ENCODE assay signal across 11 mouse cellular contexts in the genomic region with DNA sequence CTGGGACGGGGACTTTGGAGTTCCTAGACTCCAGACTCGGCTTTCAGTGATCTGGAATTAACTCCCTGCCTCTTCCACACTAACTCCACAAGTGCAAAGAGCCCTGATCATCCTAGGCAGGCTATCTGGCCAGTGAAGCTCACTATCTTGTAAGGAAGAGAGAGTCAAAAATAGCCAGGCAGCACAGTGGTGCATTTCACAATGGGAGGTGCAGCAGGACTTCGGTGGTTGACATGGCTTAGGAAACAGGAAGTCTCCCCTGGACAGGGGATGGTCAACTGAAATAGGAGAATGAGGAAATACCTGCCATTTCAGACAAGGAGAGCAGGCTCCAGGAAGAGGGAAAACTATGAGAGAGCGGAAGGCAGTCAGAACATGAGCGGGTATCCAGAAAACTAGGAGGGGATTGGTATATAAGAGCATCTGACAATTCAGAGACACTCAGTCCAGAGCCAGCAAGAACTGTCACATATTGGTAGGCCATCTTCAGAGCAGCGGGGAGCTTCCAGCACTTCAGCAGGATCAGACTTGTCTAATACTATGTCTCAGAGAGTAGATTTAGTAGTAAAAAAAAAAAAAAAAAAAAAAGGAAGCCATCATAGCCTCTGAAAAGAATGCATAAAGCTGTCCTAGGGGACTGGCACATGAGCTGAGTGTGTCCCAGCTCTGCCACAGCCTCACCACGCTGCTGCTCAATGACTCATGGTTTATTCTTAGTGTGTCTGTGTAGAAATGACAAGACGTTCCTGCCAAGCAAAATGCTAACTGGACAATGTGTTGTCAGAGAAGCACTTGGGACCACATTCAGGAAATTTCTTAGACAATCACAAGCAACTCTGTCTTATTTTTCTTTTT.
DNase-seq lines count a peak whose midpoint lies in the region; ATAC-seq and TF ChIP-seq lines count a peak whose summit lies in the region.
"Had no signal": no experiment of that assay in that cellular context is flagged by ENCODE, and none has a peak within 500 bp of the region (broad histone marks: within the 10 kb centered on the region; RNA-seq: fewer than 3 reads in every experiment).

No protein-coding gene starts in this region.

- peaks cover 48% of the 10 kb centered on the region for H3K4me1 ChIP-seq in bone marrow macrophage, adult 2 months (ENCODE audit: control insufficient read depth, insufficient read depth, low read length)
- H3K4me1 ChIP-seq in heart, embryonic 10.5 days = peaks cover 7% of the 10 kb centered on the region
- H3K4me1 ChIP-seq in forebrain, embryonic 11.5 days (replicated peaks; ENCODE audit: control insufficient read depth, insufficient read depth, low read length) = no peaks in the 10 kb centered on the region
- H3K4me1 ChIP-seq: embryonic facial prominence, embryonic 12.5 days; midbrain, embryonic 15.5 days; stomach, embryonic 15.5 days had no signal

- no peaks in the 10 kb centered on the region for H3K36me3 ChIP-seq in heart, embryonic 10.5 days
- no peaks in the 10 kb centered on the region for H3K36me3 ChIP-seq in forebrain, embryonic 11.5 days (ENCODE audit: control insufficient read depth, insufficient read depth, low read length)
- H3K36me3 ChIP-seq: embryonic facial prominence, embryonic 12.5 days; midbrain, embryonic 15.5 days; stomach, embryonic 15.5 days had no signal

- H3K4me3 ChIP-seq in bone marrow macrophage, adult 2 months (ENCODE audit: insufficient read depth, low read length) = peak overlapping the region; percentile 18
- no peak overlapping the region for H3K4me3 ChIP-seq in heart, embryonic 10.5 days
- H3K4me3 ChIP-seq in forebrain, embryonic 11.5 days (ENCODE audit: low read depth, low read length) = no peak overlapping the region
- H3K4me3 ChIP-seq: embryonic facial prominence, embryonic 12.5 days; midbrain, embryonic 15.5 days; stomach, embryonic 15.5 days had no signal

- peak; percentile 67 for ATAC-seq in megakaryocyte progenitor cell, adult 5-6 weeks (replicated peaks; ENCODE audit: poor library complexity)
- no peak for ATAC-seq in forebrain, embryonic 11.5 days (replicated peaks; ENCODE audit: low FRiP score)
- ATAC-seq: midbrain, embryonic 15.5 days had no signal

- H3K9ac ChIP-seq in forebrain, embryonic 11.5 days (ENCODE audit: low read length) = no peak overlapping the region
- H3K9ac ChIP-seq: embryonic facial prominence, embryonic 12.5 days; midbrain, embryonic 15.5 days; stomach, embryonic 15.5 days had no signal

- no peaks in the 10 kb centered on the region for H3K9me3 ChIP-seq in heart, embryonic 10.5 days
- no peaks in the 10 kb centered on the region for H3K9me3 ChIP-seq in forebrain, embryonic 11.5 days (ENCODE audit: control insufficient read depth, low read length)
- H3K9me3 ChIP-seq: embryonic facial prominence, embryonic 12.5 days; midbrain, embryonic 15.5 days; stomach, embryonic 15.5 days had no signal

- 40% methylated on average over 8 of the region's 8 CpGs for WGBS in heart, embryonic 10.5 days
- WGBS in forebrain, embryonic 11.5 days = 89% methylated on average over 8 of the region's 8 CpGs

- peak; percentile 37 for DNase-seq in layer of hippocampus, adult 11-12 months (ENCODE audit: low spot score)
- DNase-seq in layer of hippocampus, adult 9-10 months (ENCODE audit: low spot score) = no peak
- no peak for DNase-seq in heart, embryonic 10.5 days (ENCODE audit: low spot score)
- DNase-seq in thymus, postnatal 0 days (ENCODE audit: low spot score) = no peak
- no peak for DNase-seq in layer of hippocampus, postnatal 10 days (ENCODE audit: low spot score in 2 of 2)
- DNase-seq in forebrain, embryonic 11.5 days (ENCODE audit: low spot score) = no peak

- TF ChIP-seq POLR2A in bone marrow macrophage, adult 2 months (IDR thresholded peaks at IDR 0.05; ENCODE audit: borderline replicate concordance, low read depth, low read length) = no peak

- H3K4me2 ChIP-seq in forebrain, embryonic 11.5 days (ENCODE audit: low read depth, low read length, severe bottlenecking) = no peak overlapping the region
- H3K4me2 ChIP-seq: embryonic facial prominence, embryonic 12.5 days; midbrain, embryonic 15.5 days; stomach, embryonic 15.5 days had no signal

- peak overlapping the region; percentile 80 for H3K27ac ChIP-seq in bone marrow macrophage, adult 2 months (ENCODE audit: insufficient read depth, low read depth, low read length)
- peak overlapping the region; percentile 56; the same call in 1 of the 2 replicates for H3K27ac ChIP-seq in heart, embryonic 10.5 days
- H3K27ac ChIP-seq in forebrain, embryonic 11.5 days (ENCODE audit: low read depth, low read length) = no peak overlapping the region
- H3K27ac ChIP-seq: embryonic facial prominence, embryonic 12.5 days; midbrain, embryonic 15.5 days; stomach, embryonic 15.5 days had no signal

- no peak for TF ChIP-seq CTCF in bone marrow macrophage, adult 2 months (IDR thresholded peaks at IDR 0.05; ENCODE audit: low read depth, low read length)

- H3K27me3 ChIP-seq in heart, embryonic 10.5 days (ENCODE audit: insufficient read depth, poor library complexity, severe bottlenecking) = no peaks in the 10 kb centered on the region
- H3K27me3 ChIP-seq in forebrain, embryonic 11.5 days (ENCODE audit: control insufficient read depth, insufficient read depth, low read length) = no peaks in the 10 kb centered on the region
- H3K27me3 ChIP-seq: embryonic facial prominence, embryonic 12.5 days; midbrain, embryonic 15.5 days; stomach, embryonic 15.5 days had no signal
